Mouse (Mus musculus): ENCODE results near the gene Nol11.

DNA sequence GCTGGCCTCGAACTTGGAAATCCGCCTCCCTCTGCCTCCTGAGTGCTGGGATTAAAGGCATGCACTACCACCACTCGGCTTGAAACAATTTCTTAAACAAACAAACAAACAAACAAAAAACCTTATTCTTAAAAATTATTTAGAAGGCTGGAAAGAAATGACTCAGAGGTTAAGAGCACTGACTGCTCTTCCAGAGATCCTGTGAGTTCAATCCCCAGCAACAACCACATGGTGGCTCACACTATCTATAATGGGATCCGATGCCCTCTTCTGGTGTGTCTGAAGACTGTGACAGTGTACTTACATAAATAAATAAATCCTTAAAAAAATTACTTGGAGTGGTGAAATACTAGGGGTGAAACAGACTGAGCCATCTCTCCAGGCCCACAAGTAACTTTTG lies 28.0 kb downstream of the Nol11 start:
- TF ChIP-seq POLR2A (IDR thresholded peaks at IDR 0.05; ENCODE audit: insufficient read depth, low read length) (no peak), CTCF (IDR thresholded peaks at IDR 0.05; ENCODE audit: low read depth, low read length) (no peak)

Data from ES-Bruce4 (cell line).